Mouse (Mus musculus): ENCODE measurements around the gene Cdc42se1. TPM values are rescaled to one million over a fixed set of nuclear protein-coding genes. Genes with fewer than 3 reads are reported as not detected.
A peak's percentile ranks its signal among the peaks of the same experiment; 100 is the strongest.

Gene Cdc42se1
- polyA plus RNA-seq, 1 experiment from 2014 or later, result 111 TPM

DNA sequence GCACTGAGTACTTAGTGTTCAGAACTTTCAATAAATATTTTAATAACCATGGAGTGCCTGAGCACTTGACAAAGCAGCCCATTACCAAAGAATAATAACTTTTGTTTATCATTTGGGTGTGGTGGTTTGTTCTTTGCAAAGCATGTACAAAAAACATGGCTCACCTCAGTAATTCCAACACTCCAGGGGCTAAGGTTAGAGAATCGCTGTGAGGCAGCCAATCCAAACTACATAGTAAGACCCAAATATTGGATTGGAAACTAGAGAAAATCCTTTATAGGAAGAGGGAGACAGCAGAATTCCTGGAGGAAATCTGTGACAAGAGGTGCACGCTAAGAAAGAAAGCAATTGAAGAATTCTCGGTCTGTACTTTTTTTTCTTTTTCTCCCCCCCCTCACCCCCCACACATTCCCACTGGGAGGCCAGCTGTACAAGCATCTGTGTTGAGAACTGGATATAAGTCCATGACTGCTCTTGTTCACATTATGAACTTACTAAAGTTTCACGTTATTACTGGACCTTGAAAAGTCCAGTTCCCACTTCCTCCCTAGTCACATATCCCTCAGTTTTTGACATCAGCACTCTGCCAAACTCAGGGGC, 11.8 kb upstream of the Cdc42se1 start:
- Histone ChIP-seq H3K4me2 (ENCODE audit: low read depth, low read length) (peak overlapping the region; percentile 70), H3K9ac (ENCODE audit: low read depth, low read length) (peak overlapping the region; percentile 96), H3K36me3 (ENCODE audit: control insufficient read depth, insufficient read depth, low read length) (peaks cover 50% of the 10 kb centered on the region), H3K4me1 (ENCODE audit: control insufficient read depth, insufficient read depth, low read length) (peaks cover 4% of the 10 kb centered on the region), H3K27me3 (replicated peaks; ENCODE audit: control insufficient read depth, insufficient read depth, low read length) (no peaks in the 10 kb centered on the region), H3K9me3 (ENCODE audit: control insufficient read depth, low read length) (no peaks in the 10 kb centered on the region), H3K4me3 (ENCODE audit: low read depth, low read length) (peak overlapping the region; percentile 84), H3K27ac (replicated peaks; ENCODE audit: low read depth, low read length) (peak overlapping the region; percentile 100)
- ATAC-seq (ENCODE audit: low read depth) (peak; percentile 42), DNase-seq (ENCODE audit: low spot score) (no peak)
- WGBS, result 12% methylated on average over 4 of the region's 4 CpGs

DNA sequence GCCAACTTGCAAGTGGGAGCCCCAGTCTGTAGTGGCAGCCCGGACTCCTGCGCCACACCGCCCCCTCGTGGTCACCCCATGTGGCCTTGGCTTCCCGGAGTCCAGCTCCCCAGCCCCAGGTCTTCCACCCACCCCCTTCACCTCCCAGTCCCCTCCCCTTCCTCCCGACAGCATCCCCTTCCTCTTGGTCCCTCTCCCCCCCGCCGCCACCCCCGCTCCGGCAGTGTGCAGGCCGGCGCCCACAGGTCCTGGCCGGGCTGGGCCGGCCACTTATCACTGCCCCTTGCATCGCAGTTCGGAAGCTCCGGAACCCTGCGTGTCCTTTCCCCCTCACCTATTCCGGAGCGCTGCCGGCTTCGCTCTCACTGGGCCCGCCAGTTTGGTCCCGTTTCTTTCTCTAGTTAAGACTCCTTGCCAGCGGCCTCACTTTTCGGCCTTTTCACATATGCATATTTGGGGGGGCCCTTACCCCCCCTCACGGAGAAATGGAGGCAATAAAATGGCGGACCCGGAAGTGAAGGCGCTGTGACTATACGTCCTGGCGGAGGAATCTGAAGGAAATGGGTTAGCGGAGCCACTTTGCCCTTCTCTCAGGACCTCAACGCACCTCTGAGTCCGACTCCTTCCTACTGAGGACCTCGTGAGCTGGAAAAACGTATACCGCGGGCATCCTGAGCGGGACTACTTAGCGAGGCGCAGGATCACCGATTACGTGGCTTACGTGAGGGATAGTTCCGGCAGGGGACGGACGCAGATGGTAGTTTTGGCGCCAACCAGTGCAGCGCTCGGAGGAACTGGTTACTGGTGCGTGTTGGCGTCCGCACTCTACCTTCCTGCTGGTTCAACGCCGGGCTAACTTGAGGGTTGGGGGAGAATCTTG, 11.0 kb upstream of the Cdc42se1 start, which contains the start of gene Gabpb2:
Gabpb2 (minus strand) TSS at position 662 of the 880 bp plus-strand sequence.
- peak; percentile 97 for DNase-seq (ENCODE audit: low spot score)
- H3K4me2 ChIP-seq (ENCODE audit: low read depth, low read length), result peak within 1 kb of the TSS; percentile 70
- H3K9ac ChIP-seq (ENCODE audit: low read depth, low read length), result peak within 1 kb of the TSS; percentile 96
- ATAC-seq (ENCODE audit: low read depth), result peak; percentile 93
- H3K27ac ChIP-seq (replicated peaks; ENCODE audit: low read depth, low read length), result peak within 1 kb of the TSS; percentile 100
- H3K36me3 ChIP-seq (ENCODE audit: control insufficient read depth, insufficient read depth, low read length), result peaks cover 56% of the 10 kb centered on the region
- no peaks in the 10 kb centered on the region for H3K9me3 ChIP-seq (ENCODE audit: control insufficient read depth, low read length)
- WGBS, result under 1% methylated on average over 55 of the region's 56 CpGs
- H3K27me3 ChIP-seq (replicated peaks; ENCODE audit: control insufficient read depth, insufficient read depth, low read length), result no peaks in the 10 kb centered on the region
- H3K4me1 ChIP-seq (ENCODE audit: control insufficient read depth, insufficient read depth, low read length), result peaks cover 4% of the 10 kb centered on the region
- peak within 1 kb of the TSS; percentile 84 for H3K4me3 ChIP-seq (ENCODE audit: low read depth, low read length)

DNA sequence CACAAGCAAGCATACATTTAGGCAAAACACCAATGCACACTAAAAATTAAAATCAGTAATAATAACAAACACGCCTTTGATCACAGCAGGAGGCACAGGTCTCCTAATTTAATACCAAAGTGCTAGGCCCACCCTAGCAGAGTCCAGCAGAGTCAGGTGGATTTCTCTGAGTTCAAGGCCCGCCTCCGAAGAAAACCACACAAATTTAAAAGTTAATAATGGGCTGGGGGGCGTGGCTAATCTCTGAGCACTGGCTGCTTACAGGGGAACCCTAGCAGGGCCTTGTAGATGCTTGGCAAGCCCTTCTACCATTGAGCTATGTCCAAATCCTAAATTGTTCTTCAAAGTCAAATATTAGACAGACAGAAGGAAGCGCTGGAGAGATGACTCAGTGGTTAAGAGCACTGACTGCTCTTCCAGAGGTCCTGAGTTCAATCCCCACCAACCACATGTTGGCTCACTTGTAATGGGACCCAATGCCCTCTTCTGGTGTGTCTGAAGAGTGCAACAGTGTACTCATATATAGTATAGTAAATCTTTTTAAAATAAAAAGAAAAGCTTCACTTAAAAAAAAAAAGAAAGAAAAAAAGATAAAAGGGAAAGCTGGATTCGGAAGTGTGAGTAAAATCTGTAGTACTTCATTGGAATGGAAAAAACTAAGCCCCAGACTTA, 9.9 kb upstream of the Cdc42se1 start:
- H3K36me3 ChIP-seq (ENCODE audit: control insufficient read depth, insufficient read depth, low read length), result peaks cover 66% of the 10 kb centered on the region
- H3K9ac ChIP-seq (ENCODE audit: low read depth, low read length), result peak overlapping the region; percentile 96
- ATAC-seq (ENCODE audit: low read depth), result no peak
- 72% methylated on average over 6 of the region's 6 CpGs for WGBS
- H3K4me3 ChIP-seq (ENCODE audit: low read depth, low read length), result peak overlapping the region; percentile 84
- peak overlapping the region; percentile 70 for H3K4me2 ChIP-seq (ENCODE audit: low read depth, low read length)
- no peak for DNase-seq (ENCODE audit: low spot score)
- H3K4me1 ChIP-seq (ENCODE audit: control insufficient read depth, insufficient read depth, low read length), result peaks cover 4% of the 10 kb centered on the region
- H3K9me3 ChIP-seq (ENCODE audit: control insufficient read depth, low read length), result no peaks in the 10 kb centered on the region
- no peaks in the 10 kb centered on the region for H3K27me3 ChIP-seq (replicated peaks; ENCODE audit: control insufficient read depth, insufficient read depth, low read length)
- H3K27ac ChIP-seq (replicated peaks; ENCODE audit: low read depth, low read length), result peak overlapping the region; percentile 100

DNA sequence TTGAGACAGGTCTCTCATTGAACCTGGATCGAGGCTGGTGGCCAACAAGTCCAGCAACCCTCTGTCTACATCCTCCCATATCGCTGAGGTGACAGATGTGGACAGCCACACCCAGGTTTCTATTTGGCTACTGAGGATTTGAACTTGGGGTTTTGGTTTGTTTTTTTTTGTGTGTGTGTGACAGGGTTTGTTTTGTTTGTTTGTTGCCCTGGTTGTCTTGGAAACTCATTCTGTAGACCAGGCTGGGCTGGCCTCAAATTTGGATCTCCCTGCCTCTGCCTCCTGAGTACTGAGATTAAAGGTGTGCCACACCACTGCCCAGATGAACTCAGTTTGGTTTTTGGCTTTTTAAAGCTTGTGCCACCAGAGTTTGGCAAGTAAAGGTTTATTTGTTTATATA, 5.5 kb upstream of the Cdc42se1 start:
- peaks cover 62% of the 10 kb centered on the region for H3K36me3 ChIP-seq (ENCODE audit: control insufficient read depth, insufficient read depth, low read length)
- H3K27ac ChIP-seq (replicated peaks; ENCODE audit: low read depth, low read length), result no peak overlapping the region
- WGBS, result 94% methylated on average over 2 of the region's 2 CpGs
- ATAC-seq (ENCODE audit: low read depth), result no peak
- peaks cover 9% of the 10 kb centered on the region for H3K4me1 ChIP-seq (ENCODE audit: control insufficient read depth, insufficient read depth, low read length)
- no peaks in the 10 kb centered on the region for H3K9me3 ChIP-seq (ENCODE audit: control insufficient read depth, low read length)
- no peaks in the 10 kb centered on the region for H3K27me3 ChIP-seq (replicated peaks; ENCODE audit: control insufficient read depth, insufficient read depth, low read length)
- no peak overlapping the region for H3K9ac ChIP-seq (ENCODE audit: low read depth, low read length)
- H3K4me2 ChIP-seq (ENCODE audit: low read depth, low read length), result no peak overlapping the region
- no peak overlapping the region for H3K4me3 ChIP-seq (ENCODE audit: low read depth, low read length)
- DNase-seq (ENCODE audit: low spot score), result no peak

DNA sequence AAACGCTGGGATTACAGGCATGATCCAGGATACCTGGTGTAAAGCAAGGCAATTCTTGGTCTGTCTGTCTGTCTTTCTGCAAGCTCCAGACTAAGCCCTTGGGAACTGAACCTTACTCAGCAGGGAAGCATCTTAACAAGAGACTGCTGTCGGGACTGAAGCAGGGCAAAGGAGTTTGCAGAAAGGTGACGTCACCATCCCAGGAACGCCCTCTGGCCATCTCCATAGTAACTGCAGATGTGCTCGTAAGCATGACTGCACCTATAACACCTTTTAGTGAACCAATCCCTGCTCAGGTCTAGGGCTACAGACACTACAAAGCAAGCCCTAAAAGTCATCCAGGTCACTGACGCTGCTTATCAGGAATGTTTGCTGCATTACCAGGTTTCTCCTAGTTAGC, 4.2 kb upstream of the Cdc42se1 start:
- H3K36me3 ChIP-seq (ENCODE audit: control insufficient read depth, insufficient read depth, low read length), result peaks cover 57% of the 10 kb centered on the region

DNA sequence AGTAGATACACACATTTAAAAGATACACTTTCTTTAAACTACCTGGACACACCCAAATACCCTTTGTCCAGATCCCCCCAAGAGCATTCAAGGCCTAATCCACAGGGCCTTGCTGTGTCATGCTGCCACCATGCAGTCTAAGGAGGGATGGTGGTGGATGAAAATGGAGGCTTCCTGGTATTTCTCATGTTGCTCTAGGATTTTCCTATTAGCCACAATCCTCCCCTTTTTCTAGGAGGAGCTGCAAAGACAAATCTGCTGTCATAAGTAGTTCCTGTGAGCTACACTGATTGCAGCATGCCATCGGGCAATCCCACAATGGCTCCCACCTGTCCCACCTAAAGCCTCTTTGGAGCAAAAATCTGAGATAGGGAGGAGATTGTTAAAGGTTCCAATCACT, 1.3 kb upstream of the Cdc42se1 start:
- Histone ChIP-seq H3K36me3 (ENCODE audit: control insufficient read depth, insufficient read depth, low read length) (peaks cover 39% of the 10 kb centered on the region), H3K4me1 (ENCODE audit: control insufficient read depth, insufficient read depth, low read length) (peaks cover 22% of the 10 kb centered on the region), H3K9me3 (ENCODE audit: control insufficient read depth, low read length) (no peaks in the 10 kb centered on the region), H3K4me3 (ENCODE audit: low read depth, low read length) (peak overlapping the region; percentile 86), H3K27ac (replicated peaks; ENCODE audit: low read depth, low read length) (peak overlapping the region; percentile 96), H3K9ac (ENCODE audit: low read depth, low read length) (peak overlapping the region; percentile 92), H3K27me3 (replicated peaks; ENCODE audit: control insufficient read depth, insufficient read depth, low read length) (no peaks in the 10 kb centered on the region), H3K4me2 (ENCODE audit: low read depth, low read length) (peak overlapping the region; percentile 92)
- no peak for ATAC-seq (ENCODE audit: low read depth)
- 12% methylated on average over 1 of the region's 1 CpGs for WGBS
- DNase-seq (ENCODE audit: low spot score), result no peak

More for the DNA sequence above, 4.2 kb upstream of the Cdc42se1 start:
- Histone ChIP-seq H3K4me2 (ENCODE audit: low read depth, low read length) (no peak overlapping the region), H3K4me3 (ENCODE audit: low read depth, low read length) (no peak overlapping the region), H3K27me3 (replicated peaks; ENCODE audit: control insufficient read depth, insufficient read depth, low read length) (no peaks in the 10 kb centered on the region), H3K4me1 (ENCODE audit: control insufficient read depth, insufficient read depth, low read length) (peaks cover 9% of the 10 kb centered on the region), H3K9ac (ENCODE audit: low read depth, low read length) (no peak overlapping the region), H3K27ac (replicated peaks; ENCODE audit: low read depth, low read length) (no peak overlapping the region), H3K9me3 (ENCODE audit: control insufficient read depth, low read length) (no peaks in the 10 kb centered on the region)
- no peak for ATAC-seq (ENCODE audit: low read depth)
- peak; percentile 40 for DNase-seq (ENCODE audit: low spot score)
- whole genome bisulfite sequencing, result 43% methylated on average over 6 of the region's 6 CpGs

DNA sequence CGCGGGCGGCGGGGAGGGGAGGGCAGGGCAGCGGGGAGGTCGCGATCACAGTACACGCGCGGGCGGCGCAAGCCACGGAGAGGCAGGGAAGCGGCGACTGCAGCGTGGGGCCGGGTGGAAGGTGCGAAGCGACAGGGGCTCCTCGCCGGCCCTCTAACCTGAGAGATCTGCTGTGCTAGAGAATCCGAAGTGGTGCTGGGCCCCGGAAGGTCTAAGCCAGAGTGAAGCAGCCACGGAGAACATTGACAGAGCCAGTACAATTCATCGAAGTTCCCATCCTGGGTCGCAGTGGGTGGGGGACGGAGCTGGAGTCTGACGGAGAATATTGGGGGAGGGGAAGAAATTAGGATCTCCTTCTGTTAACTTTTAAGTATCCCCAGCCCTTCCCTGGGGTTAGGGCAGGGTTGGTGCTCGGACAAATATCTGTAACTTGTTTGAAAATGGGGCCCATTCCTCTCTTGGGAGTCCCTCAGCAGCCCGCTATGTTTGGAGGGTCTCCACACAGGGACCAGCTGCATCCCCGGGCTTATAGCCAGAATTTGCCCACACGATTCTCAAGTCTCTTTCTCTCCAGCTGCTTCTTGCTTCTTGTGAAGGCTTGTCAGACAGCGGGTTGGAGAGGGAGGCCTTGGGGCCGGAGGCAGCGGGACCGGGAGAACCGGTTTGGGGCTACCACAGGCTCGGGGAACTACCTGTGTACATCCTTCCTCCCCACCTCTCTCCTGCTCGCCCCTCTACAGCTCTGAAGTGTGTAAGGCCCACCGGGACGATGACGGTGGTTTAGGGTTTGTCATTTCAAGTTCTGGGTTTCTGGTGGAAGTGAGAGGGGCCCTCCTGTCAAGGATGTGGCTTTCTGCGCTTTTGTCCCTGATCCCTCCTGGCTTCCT, 605 bp downstream of the Cdc42se1 start:
- peak overlapping the region; percentile 92 for H3K4me2 ChIP-seq (ENCODE audit: low read depth, low read length)
- H3K27me3 ChIP-seq (replicated peaks; ENCODE audit: control insufficient read depth, insufficient read depth, low read length), result no peaks in the 10 kb centered on the region
- under 1% methylated on average over 30 of the region's 43 CpGs for WGBS
- DNase-seq (ENCODE audit: low spot score), result peak; percentile 89
- peak overlapping the region; percentile 86 for H3K4me3 ChIP-seq (ENCODE audit: low read depth, low read length)
- H3K27ac ChIP-seq (replicated peaks; ENCODE audit: low read depth, low read length), result peak overlapping the region; percentile 96
- H3K9me3 ChIP-seq (ENCODE audit: control insufficient read depth, low read length), result no peaks in the 10 kb centered on the region
- H3K4me1 ChIP-seq (ENCODE audit: control insufficient read depth, insufficient read depth, low read length), result peaks cover 22% of the 10 kb centered on the region
- peaks cover 41% of the 10 kb centered on the region for H3K36me3 ChIP-seq (ENCODE audit: control insufficient read depth, insufficient read depth, low read length)
- peak; percentile 54 for ATAC-seq (ENCODE audit: low read depth)
- peak overlapping the region; percentile 92 for H3K9ac ChIP-seq (ENCODE audit: low read depth, low read length)

All from embryonic facial prominence, embryonic 14.5 days (tissue).